Mouse (Mus musculus): ENCODE measurements around the gene Myrip. TPM values are rescaled to one million over a fixed set of nuclear protein-coding genes. Genes with fewer than 3 reads are reported as not detected.
"Not testable (repeated sequence)": the region's sequence is repeated elsewhere in the genome, so short reads cannot be mapped to it uniquely, and the experiment has no call there.

Myrip gene
- polyA plus RNA-seq (2016; fragmentation: Nextera tagmentation; extraction: Ambion mirVana) = 2.0 and 2.3 TPM in 2 replicates

DNA sequence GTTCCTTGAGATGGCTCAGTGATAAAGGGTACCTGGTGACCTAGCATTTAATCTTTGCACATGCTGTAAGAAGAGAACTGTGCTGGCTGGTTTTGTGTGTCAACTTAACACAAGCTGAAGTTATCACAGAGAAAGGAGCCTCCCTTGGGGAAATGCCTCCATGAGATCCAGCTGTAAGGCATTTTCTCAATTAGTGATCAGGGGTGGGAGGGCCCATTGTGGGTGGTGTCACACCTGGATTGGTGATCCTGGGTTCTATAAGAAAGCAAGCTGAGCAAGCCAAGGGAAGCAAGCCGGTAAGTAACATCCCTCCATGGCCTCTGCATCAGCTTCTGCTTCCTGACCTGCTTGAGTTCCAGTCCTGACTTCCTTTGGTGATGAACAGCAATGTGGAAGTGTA, at the start of gene Myrip:
Gene Myrip, plus strand, starts transcription at position 301 of the 400 bp plus-strand sequence.
- H3K9ac ChIP-seq (replicated peaks); ATAC-seq (ENCODE audit: low FRiP score, low read depth); H3K27ac ChIP-seq (replicated peaks); H3K36me3 ChIP-seq; H3K4me3 ChIP-seq; H3K4me2 ChIP-seq (replicated peaks); H3K9me3 ChIP-seq: not testable (repeated sequence)
- peaks cover 18% of the 10 kb centered on the region for H3K4me1 ChIP-seq
- 89% methylated on average over 1 of the region's 1 CpGs for whole genome bisulfite sequencing
- peaks cover 51% of the 10 kb centered on the region for H3K27me3 ChIP-seq

DNA sequence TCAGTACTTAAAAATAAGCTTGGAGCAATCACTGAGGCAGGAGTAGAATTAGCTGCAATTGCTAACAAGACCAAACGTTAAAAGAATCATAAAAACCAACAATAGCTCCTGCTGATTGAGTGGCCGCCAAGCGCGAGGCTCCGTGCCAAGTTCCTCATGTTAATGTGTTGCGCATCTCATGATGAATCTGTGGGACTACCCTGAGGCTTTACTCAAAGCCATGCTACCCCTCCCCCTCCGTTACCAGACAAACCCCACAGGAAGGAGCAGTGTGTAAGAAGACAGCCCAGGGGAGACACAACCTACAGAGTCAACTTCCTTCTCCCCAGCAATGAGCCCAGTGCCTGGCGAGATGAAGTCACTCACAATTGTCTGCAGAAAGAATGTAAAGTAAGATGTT, 41.5 kb upstream of the Myrip start:
- Histone ChIP-seq H3K27me3 (no peaks in the 10 kb centered on the region), H3K9ac (replicated peaks) (no peak overlapping the region), H3K36me3 (no peaks in the 10 kb centered on the region), H3K9me3 (no peaks in the 10 kb centered on the region), H3K27ac (replicated peaks) (no peak overlapping the region), H3K4me2 (replicated peaks) (no peak overlapping the region), H3K4me3 (no peak overlapping the region), H3K4me1 (peaks cover 16% of the 10 kb centered on the region)
- 77% methylated on average over 8 of the region's 8 CpGs for WGBS
- ATAC-seq (ENCODE audit: low FRiP score, low read depth) = no peak

DNA sequence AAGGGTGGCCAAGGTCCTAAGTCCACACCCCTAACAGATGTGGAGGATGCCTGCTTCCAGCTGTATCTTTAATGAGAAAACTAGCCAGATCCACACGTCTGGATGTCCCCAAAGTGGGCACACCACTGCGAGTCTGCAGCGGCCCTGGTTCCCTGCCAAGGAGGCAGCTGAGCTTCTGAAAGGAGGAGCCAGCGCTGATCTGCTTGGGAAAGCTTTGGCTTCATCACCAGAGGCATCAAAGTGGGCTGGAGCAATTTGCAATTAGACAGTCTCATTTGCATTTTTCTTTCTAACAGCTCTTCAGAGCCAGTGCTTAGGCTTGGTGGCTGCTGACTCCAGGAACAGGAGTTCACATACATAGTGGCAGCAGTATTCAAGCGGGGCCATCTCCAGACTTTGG, 37.3 kb upstream of the Myrip start:
- H3K4me1 ChIP-seq = peaks cover 16% of the 10 kb centered on the region
- H3K9me3 ChIP-seq = no peaks in the 10 kb centered on the region
- no peak overlapping the region for H3K4me2 ChIP-seq (replicated peaks)
- no peak for ATAC-seq (ENCODE audit: low FRiP score, low read depth)
- WGBS = 69% methylated on average over 5 of the region's 5 CpGs
- H3K36me3 ChIP-seq = no peaks in the 10 kb centered on the region
- H3K9ac ChIP-seq (replicated peaks) = no peak overlapping the region
- H3K4me3 ChIP-seq = no peak overlapping the region
- no peak overlapping the region for H3K27ac ChIP-seq (replicated peaks)
- no peaks in the 10 kb centered on the region for H3K27me3 ChIP-seq

DNA sequence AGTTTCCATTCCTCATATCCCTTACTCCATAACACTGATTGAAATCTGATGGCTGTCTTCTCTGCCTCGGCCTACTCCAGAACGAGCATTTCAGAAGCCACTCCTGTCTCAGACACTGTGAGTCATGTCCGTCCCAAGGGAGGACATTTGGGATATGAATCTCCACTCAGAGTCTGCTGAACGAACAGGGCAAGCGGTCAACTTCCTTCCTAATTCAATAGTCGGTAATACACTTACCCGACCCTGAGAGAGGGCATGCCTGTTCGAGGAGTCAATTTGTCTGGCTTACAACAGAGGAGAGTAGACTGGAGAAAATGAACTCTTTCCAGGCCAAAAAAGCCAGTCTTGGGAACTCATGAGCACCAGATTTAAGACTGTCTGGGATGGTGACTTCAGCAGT, 28.2 kb upstream of the Myrip start:
- ATAC-seq (ENCODE audit: low FRiP score, low read depth) = no peak
- 88% methylated on average over 8 of the region's 8 CpGs for WGBS
- H3K4me1 ChIP-seq = no peaks in the 10 kb centered on the region

DNA sequence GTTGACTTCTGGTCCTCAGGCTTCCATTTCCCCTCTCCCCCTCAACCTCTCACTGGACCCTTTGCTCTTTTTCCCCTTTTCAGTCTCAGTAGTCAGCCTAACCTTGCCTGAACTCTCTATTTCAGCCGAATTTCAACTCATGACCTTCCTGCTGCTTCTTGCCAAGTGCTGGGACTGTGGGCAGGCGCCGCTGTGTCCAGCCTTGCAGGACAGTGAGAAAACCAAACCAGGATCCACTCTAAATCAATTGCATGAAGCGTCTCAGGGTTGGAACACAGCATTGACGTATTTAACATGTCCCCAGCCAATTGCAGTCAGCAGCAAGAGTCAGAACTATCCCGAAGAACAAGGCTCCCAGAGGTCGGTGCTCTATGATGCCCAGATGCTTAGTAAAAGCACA, 26.1 kb upstream of the Myrip start:
- Histone ChIP-seq H3K4me3 (no peak overlapping the region), H3K9ac (replicated peaks) (no peak overlapping the region), H3K27me3 (no peaks in the 10 kb centered on the region), H3K27ac (replicated peaks) (no peak overlapping the region), H3K36me3 (no peaks in the 10 kb centered on the region), H3K9me3 (no peaks in the 10 kb centered on the region), H3K4me1 (no peaks in the 10 kb centered on the region), H3K4me2 (replicated peaks) (no peak overlapping the region)
- WGBS = 80% methylated on average over 7 of the region's 7 CpGs
- ATAC-seq (ENCODE audit: low FRiP score, low read depth) = no peak

More for the DNA sequence above, 28.2 kb upstream of the Myrip start:
- Histone ChIP-seq H3K36me3 (no peaks in the 10 kb centered on the region), H3K27ac (replicated peaks) (no peak overlapping the region), H3K9me3 (no peaks in the 10 kb centered on the region), H3K4me3 (no peak overlapping the region), H3K4me2 (replicated peaks) (no peak overlapping the region), H3K27me3 (no peaks in the 10 kb centered on the region), H3K9ac (replicated peaks) (no peak overlapping the region)

DNA sequence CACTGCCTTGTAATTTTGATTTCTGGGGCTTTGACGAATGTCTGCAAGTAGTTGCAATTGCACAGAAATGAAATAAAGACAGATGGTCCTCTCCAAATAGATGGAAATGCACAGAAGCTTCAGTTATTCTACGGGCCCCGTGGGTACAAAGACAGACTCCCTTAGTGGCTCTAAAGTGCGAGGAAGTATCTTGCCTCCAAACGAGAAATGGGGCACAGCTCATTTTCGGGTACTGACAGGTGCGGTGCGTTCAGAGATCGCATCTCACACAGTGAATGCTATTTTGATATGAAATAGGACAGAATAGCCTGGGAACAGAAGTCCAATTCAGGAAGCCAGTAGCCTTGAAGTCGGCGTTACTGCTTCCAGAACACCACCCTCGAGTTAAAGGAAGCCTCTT, 20.2 kb upstream of the Myrip start:
- Histone ChIP-seq H3K27me3 (no peaks in the 10 kb centered on the region), H3K36me3 (no peaks in the 10 kb centered on the region), H3K4me3 (no peak overlapping the region), H3K4me2 (replicated peaks) (no peak overlapping the region), H3K27ac (replicated peaks) (no peak overlapping the region), H3K9me3 (no peaks in the 10 kb centered on the region), H3K4me1 (no peaks in the 10 kb centered on the region), H3K9ac (replicated peaks) (no peak overlapping the region)
- ATAC-seq (ENCODE audit: low FRiP score, low read depth) = no peak
- 95% methylated on average over 12 of the region's 12 CpGs for WGBS

DNA sequence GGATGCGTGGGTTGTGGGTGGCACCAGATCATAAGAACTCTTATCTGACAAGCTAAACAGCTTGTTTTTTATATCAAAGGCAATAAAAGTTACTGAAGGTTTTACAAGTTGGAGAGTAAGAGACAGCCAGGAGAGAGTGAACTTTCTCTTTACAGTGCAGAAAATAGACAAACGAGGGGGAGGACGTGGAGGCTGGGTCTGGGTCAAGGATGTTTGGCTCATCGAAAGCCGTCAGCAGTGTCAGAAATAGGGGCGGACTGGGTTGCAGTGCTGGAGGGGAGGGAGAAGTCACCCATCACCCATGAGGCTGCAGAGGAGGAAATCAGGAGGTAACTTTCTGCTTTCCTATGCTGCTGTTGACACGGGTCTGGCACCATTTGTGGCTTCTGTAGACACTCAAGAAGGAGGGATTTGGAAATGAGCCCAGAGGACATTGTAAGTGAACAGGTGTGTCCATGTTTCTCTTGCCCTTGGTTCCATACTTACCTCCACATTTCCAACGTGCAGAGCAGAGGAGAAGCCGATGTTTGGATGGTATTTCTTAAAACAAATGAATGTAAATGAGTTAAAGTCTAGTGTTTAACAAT, 18.8 kb upstream of the Myrip start:
- Histone ChIP-seq H3K27me3 (peaks cover 11% of the 10 kb centered on the region), H3K4me3 (no peak overlapping the region), H3K4me1 (no peaks in the 10 kb centered on the region), H3K27ac (replicated peaks) (no peak overlapping the region), H3K36me3 (no peaks in the 10 kb centered on the region), H3K4me2 (replicated peaks) (no peak overlapping the region), H3K9me3 (no peaks in the 10 kb centered on the region), H3K9ac (replicated peaks) (no peak overlapping the region)
- ATAC-seq (ENCODE audit: low FRiP score, low read depth) = no peak
- 88% methylated on average over 9 of the region's 9 CpGs for WGBS

- H3K4me3 ChIP-seq = no peak overlapping the region
- 90% methylated on average over 12 of the region's 12 CpGs for WGBS
- H3K9me3 ChIP-seq = no peaks in the 10 kb centered on the region
- no peak overlapping the region for H3K9ac ChIP-seq (replicated peaks)
- no peaks in the 10 kb centered on the region for H3K4me1 ChIP-seq
- no peak overlapping the region for H3K4me2 ChIP-seq (replicated peaks)
- no peak for ATAC-seq (ENCODE audit: low FRiP score, low read depth)
- no peaks in the 10 kb centered on the region for H3K36me3 ChIP-seq
- no peak overlapping the region for H3K27ac ChIP-seq (replicated peaks)
- peaks cover 12% of the 10 kb centered on the region for H3K27me3 ChIP-seq
Observed at GRCm38 (mm10) chr9:120283556-120283955, 17.8 kb upstream of the Myrip start.

DNA sequence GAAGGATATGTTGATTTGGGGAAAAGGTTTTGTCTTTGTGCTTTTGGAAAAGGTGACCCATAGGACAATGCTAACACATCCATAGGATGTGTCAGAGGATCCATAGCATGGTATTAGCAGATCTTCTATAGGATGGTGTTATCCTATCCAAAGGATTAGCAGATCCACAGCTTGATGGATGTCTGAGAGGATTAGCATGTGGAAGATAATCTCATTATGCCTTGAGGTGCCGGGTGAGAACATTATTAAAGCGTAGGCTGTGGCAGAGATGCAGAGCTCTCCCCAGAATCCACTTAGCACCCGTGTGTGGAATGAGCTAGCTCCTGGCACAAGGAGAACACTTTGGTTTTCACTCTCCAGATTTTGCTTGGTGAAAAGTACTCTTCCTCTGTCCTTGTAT, 13.3 kb upstream of the Myrip start:
- no peak overlapping the region for H3K9ac ChIP-seq (replicated peaks)
- H3K4me3 ChIP-seq = no peak overlapping the region
- peaks cover 16% of the 10 kb centered on the region for H3K27me3 ChIP-seq
- WGBS = 12% methylated on average over 3 of the region's 3 CpGs
- no peak overlapping the region for H3K27ac ChIP-seq (replicated peaks)
- no peaks in the 10 kb centered on the region for H3K36me3 ChIP-seq
- ATAC-seq (ENCODE audit: low FRiP score, low read depth) = no peak
- no peak overlapping the region for H3K4me2 ChIP-seq (replicated peaks)
- no peaks in the 10 kb centered on the region for H3K9me3 ChIP-seq
- H3K4me1 ChIP-seq = no peaks in the 10 kb centered on the region

DNA sequence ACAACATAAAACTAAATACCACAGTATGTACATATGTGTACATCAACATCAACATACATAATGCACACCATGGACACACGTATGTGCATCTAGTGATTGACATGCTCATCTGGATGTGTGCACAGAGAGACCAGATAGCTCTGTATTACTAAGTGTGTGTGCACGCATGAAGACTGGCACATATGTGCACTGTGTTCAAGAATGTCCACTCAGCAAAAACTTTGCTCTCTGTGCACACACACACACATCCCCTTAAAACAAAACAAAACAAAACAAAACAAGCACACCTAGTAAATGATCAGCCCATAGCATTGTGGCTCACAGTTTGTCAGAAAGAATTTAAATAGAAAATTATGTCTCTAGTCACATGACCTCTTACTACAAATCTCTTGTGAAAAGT, 10.9 kb upstream of the Myrip start:
- Histone ChIP-seq H3K4me2 (replicated peaks) (no peak overlapping the region), H3K4me3 (no peak overlapping the region), H3K27me3 (peaks cover 16% of the 10 kb centered on the region), H3K4me1 (no peaks in the 10 kb centered on the region), H3K9ac (replicated peaks) (no peak overlapping the region), H3K9me3 (no peaks in the 10 kb centered on the region), H3K36me3 (no peaks in the 10 kb centered on the region), H3K27ac (replicated peaks) (no peak overlapping the region)
- 93% methylated on average over 2 of the region's 2 CpGs for WGBS
- ATAC-seq (ENCODE audit: low FRiP score, low read depth) = no peak

DNA sequence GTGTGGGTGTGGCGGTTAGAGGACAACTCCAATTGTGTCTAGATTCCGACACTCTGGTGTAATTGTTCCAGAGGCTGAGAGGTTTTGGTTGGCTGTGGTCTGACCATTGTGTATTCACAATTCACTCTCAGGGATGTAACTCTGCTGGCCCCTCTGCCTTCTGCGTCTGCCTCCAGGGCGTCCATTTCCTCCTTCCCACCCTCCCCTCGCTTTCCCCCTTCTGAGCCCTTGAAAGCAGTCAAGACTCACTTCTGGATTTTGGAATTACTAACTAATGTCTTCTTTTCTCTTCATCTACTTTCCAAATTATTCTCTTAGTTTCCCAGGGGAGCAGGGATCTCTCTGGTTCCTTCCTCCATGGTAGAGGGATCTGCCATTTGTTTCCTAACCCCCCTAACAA, 8.8 kb upstream of the Myrip start:
- Histone ChIP-seq H3K27ac (replicated peaks) (no peak overlapping the region), H3K4me2 (replicated peaks) (no peak overlapping the region), H3K4me1 (no peaks in the 10 kb centered on the region), H3K27me3 (0 out of 2 replicates have a peak, but pooled peaks cover 6% of the 10 kb centered on the region), H3K9ac (replicated peaks) (no peak overlapping the region), H3K4me3 (no peak overlapping the region), H3K36me3 (no peaks in the 10 kb centered on the region), H3K9me3 (no peaks in the 10 kb centered on the region)
- ATAC-seq (ENCODE audit: low FRiP score, low read depth) = no peak
- WGBS = 75% methylated on average over 5 of the region's 5 CpGs

GRCm38 (mm10) chr9:120295527-120295926, 5.8 kb upstream of the Myrip start:
- no peaks in the 10 kb centered on the region for H3K36me3 ChIP-seq
- H3K4me2 ChIP-seq (replicated peaks) = no peak overlapping the region
- WGBS = 77% methylated on average over 5 of the region's 5 CpGs
- no peak overlapping the region for H3K4me3 ChIP-seq
- H3K27ac ChIP-seq (replicated peaks) = no peak overlapping the region
- H3K4me1 ChIP-seq = no peaks in the 10 kb centered on the region
- H3K9me3 ChIP-seq = no peaks in the 10 kb centered on the region
- H3K27me3 ChIP-seq = no peaks in the 10 kb centered on the region
- no peak overlapping the region for H3K9ac ChIP-seq (replicated peaks)
- ATAC-seq (ENCODE audit: low FRiP score, low read depth) = no peak

DNA sequence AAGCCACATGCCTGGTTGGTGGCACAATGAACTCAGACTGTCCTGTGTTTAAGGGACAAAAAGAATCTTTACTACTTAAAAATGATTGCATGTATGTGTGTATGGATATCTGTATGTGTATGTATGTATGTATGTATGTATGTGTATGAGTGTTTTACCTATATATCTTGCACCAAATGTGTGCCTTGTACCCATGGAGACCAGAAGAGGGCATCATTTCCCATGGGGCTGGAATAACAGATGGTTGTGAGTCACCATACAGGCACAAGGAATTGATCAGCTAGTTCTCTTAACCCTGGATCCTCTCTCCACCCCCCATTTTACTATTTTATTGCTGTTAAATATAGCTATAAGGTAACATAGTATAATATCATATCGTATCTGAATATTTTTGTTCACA, 4.4 kb upstream of the Myrip start:
- Histone ChIP-seq H3K27me3 (peaks cover 8% of the 10 kb centered on the region), H3K4me2 (replicated peaks) (no peak overlapping the region), H3K9me3 (0 out of 2 replicates have a peak, but pooled peaks cover 4% of the 10 kb centered on the region), H3K9ac (replicated peaks) (no peak overlapping the region), H3K4me1 (no peaks in the 10 kb centered on the region), H3K27ac (replicated peaks) (no peak overlapping the region), H3K36me3 (no peaks in the 10 kb centered on the region), H3K4me3 (no peak overlapping the region)
- no peak for ATAC-seq (ENCODE audit: low FRiP score, low read depth)
- WGBS = 79% methylated on average over 1 of the region's 1 CpGs
